Mouse (Mus musculus) hindbrain, embryonic 15.5 days (tissue): ENCODE measurements at regions not wholly inside any gene's neighbourhood (a gene's known extent, or its start where the extent isn't known, plus 50 kb on each side); places are given as distances from the start of the nearest gene placed in this dataset.

Source experiments
- ATAC-seq: fragments of 200-750 bp; cut with Nextera tagmentation; 2 replicates; pipeline ENCODE4 v1.8.0; 2017; ENCODE audit warnings: low read depth, moderate number of reproducible peaks, moderate TSS enrichment; ENCODE audit not compliant: low FRiP score
- H3K27ac ChIP-seq: fragments of 300-500 bp; sonication (generic); replicated peaks from 2 replicates; pipeline ENCODE4 v1.5.1; 2015; ENCODE audit warnings: mild to moderate bottlenecking, inconsistent platforms
- H3K27me3 ChIP-seq: fragments of 300-500 bp; sonication (generic); 2 replicates; pipeline ENCODE4 v1.6.1; 2015; ENCODE audit warnings: control low read depth, inconsistent platforms
- H3K36me3 ChIP-seq: fragments of 300-500 bp; sonication (generic); 2 replicates; pipeline ENCODE4 v1.6.1; 2015; ENCODE audit warnings: control low read depth, inconsistent platforms
- H3K4me1 ChIP-seq: fragments of 300-500 bp; sonication (generic); replicated peaks from 2 replicates; pipeline ENCODE4 v1.6.1; 2015; ENCODE audit warnings: control low read depth, inconsistent platforms
- H3K4me2 ChIP-seq: fragments of 300-500 bp; sonication (generic); 2 replicates; pipeline ENCODE4 v1.6.1; 2015; ENCODE audit warnings: moderate library complexity, mild to moderate bottlenecking, inconsistent platforms
- H3K4me3 ChIP-seq: fragments of 300-500 bp; sonication (generic); 2 replicates; pipeline ENCODE4 v1.5.1; 2015; ENCODE audit warnings: mild to moderate bottlenecking, inconsistent platforms
- H3K9ac ChIP-seq: fragments of 300-500 bp; sonication (generic); 2 replicates; pipeline ENCODE4 v1.6.1; 2015; ENCODE audit warnings: inconsistent platforms
- H3K9me3 ChIP-seq: fragments of 300-500 bp; sonication (generic); 2 replicates; pipeline ENCODE4 v1.6.1; 2016; ENCODE audit warnings: control low read depth, inconsistent platforms
- WGBS: fragments of 180-500 bp; shearing (Covaris S2); methylation state at CpG from one replicate; pipeline ENCODE4 v1.1.7; 2015; 5-methylcytosine and 5-hydroxymethylcytosine counted together

- no peak overlapping the region for H3K9ac ChIP-seq
- H3K27me3 ChIP-seq: no peaks in the 10 kb centered on the region
- H3K4me2 ChIP-seq: no peak overlapping the region
- no peaks in the 10 kb centered on the region for H3K9me3 ChIP-seq
- no peak overlapping the region; the same call in 1 of the 2 replicates for H3K27ac ChIP-seq
- no peak for ATAC-seq
- no peaks in the 10 kb centered on the region for H3K36me3 ChIP-seq
- 0 out of 2 replicates have a peak, but pooled peaks cover 4% of the 10 kb centered on the region for H3K4me1 ChIP-seq
- no peak overlapping the region for H3K4me3 ChIP-seq
- 29% methylated on average over 3 of the region's 3 CpGs for WGBS
Measured at GRCm38 (mm10) chr3:16810878-16811611, 804.8 kb upstream of the Gm5150 start.

- Histone ChIP-seq H3K4me3 (no peak overlapping the region), H3K27ac (no peak overlapping the region), H3K9ac (no peak overlapping the region), H3K27me3 (no peaks in the 10 kb centered on the region), H3K36me3 (no peaks in the 10 kb centered on the region), H3K9me3 (no peaks in the 10 kb centered on the region), H3K4me2 (no peak overlapping the region), H3K4me1 (no peaks in the 10 kb centered on the region)
- no peak for ATAC-seq
Measured at GRCm38 (mm10) chr3:16803603-16804002, 797.4 kb upstream of the Gm5150 start.
